Mouse (Mus musculus): Measurements from ENCODE around the gene Gm14137. TPM values are rescaled to one million over a fixed set of nuclear protein-coding genes. Genes with fewer than 3 reads are reported as not detected.

The Gm14137 gene
- polyA plus RNA-seq, 1 experiment from 2014 or later: 0.75 TPM

GRCm38 (mm10) chr2:119207961-119208343 is 33.6 kb downstream of the Gm14137 start:
- whole genome bisulfite sequencing: 26% methylated on average over 6 of the region's 6 CpGs
- no peak for DNase-seq (ENCODE audit: low spot score)
- peaks cover 28% of the 10 kb centered on the region for H3K36me3 ChIP-seq
- no peaks in the 10 kb centered on the region for H3K9me3 ChIP-seq
- H3K27ac ChIP-seq: peak overlapping the region; percentile 91
- H3K27me3 ChIP-seq (ENCODE audit: insufficient read depth, poor library complexity, severe bottlenecking): no peaks in the 10 kb centered on the region
- H3K4me3 ChIP-seq: peak overlapping the region; percentile 71
- H3K4me1 ChIP-seq (replicated peaks): peaks cover 28% of the 10 kb centered on the region

GRCm38 (mm10) chr2:119208344-119209175 is 34.3 kb downstream of the Gm14137 start, which contains the start of the genes Zfyve19 and Dnajc17:
Gene Zfyve19, plus strand, starts transcription at chr2:119208617.
Gene Dnajc17, minus strand, starts transcription at chr2:119208795.
- Histone ChIP-seq H3K27ac (peak within 1 kb of the TSS; percentile 91), H3K4me1 (replicated peaks) (peaks cover 24% of the 10 kb centered on the region), H3K27me3 (ENCODE audit: insufficient read depth, poor library complexity, severe bottlenecking) (no peaks in the 10 kb centered on the region), H3K36me3 (peaks cover 34% of the 10 kb centered on the region), H3K9me3 (no peaks in the 10 kb centered on the region), H3K4me3 (peak within 1 kb of the TSS; percentile 71)
- DNase-seq (ENCODE audit: low spot score): peak; percentile 96
- WGBS: under 1% methylated on average over 51 of the region's 51 CpGs

- H3K27ac ChIP-seq: peak overlapping the region; percentile 91
- H3K4me1 ChIP-seq (replicated peaks): peaks cover 20% of the 10 kb centered on the region
- 2% methylated on average over 13 of the region's 13 CpGs for WGBS
- peak overlapping the region; percentile 71 for H3K4me3 ChIP-seq
- peaks cover 40% of the 10 kb centered on the region for H3K36me3 ChIP-seq
- no peak for DNase-seq (ENCODE audit: low spot score)
- H3K27me3 ChIP-seq (ENCODE audit: insufficient read depth, poor library complexity, severe bottlenecking): no peaks in the 10 kb centered on the region
- H3K9me3 ChIP-seq: no peaks in the 10 kb centered on the region
Observed at GRCm38 (mm10) chr2:119209176-119209507, 34.8 kb downstream of the Gm14137 start.

Other genes with a start within 250 kb of the Gm14137 start
- 17.2 and 20.6 TPM in 2 replicates for gene Chst14, start 248.0 kb upstream of the Gm14137 start, polyA plus RNA-seq (2016; fragmentation: Nextera tagmentation; extraction: Ambion mirVana)
- 22.8 and 26.0 TPM in 2 replicates for gene Ccdc32, start 145.1 kb upstream of the Gm14137 start, polyA plus RNA-seq (2016; fragmentation: Nextera tagmentation; extraction: Ambion mirVana)
- 8.0 and 8.3 TPM in 2 replicates for gene Rpusd2, start 139.7 kb upstream of the Gm14137 start, polyA plus RNA-seq (2016; fragmentation: Nextera tagmentation; extraction: Ambion mirVana)
- gene Knl1, start 127.4 kb upstream of the Gm14137 start, polyA plus RNA-seq (2016; fragmentation: Nextera tagmentation; extraction: Ambion mirVana): 39.9 and 57.6 TPM in 2 replicates
- gene Rad51, start 61.7 kb upstream of the Gm14137 start, polyA plus RNA-seq (2016; fragmentation: Nextera tagmentation; extraction: Ambion mirVana): 61.6 and 87.3 TPM in 2 replicates
- gene Rmdn3, start 17.5 kb upstream of the Gm14137 start, polyA plus RNA-seq (2016; fragmentation: Nextera tagmentation; extraction: Ambion mirVana): 43.6 and 48.1 TPM in 2 replicates
- 3.3 and 6.1 TPM in 2 replicates for gene Gchfr, start 6.7 kb upstream of the Gm14137 start, polyA plus RNA-seq (2016; fragmentation: Nextera tagmentation; extraction: Ambion mirVana)
- 52.2 and 57.4 TPM in 2 replicates for gene Zfyve19, start 34.1 kb downstream of the Gm14137 start, polyA plus RNA-seq (2016; fragmentation: Nextera tagmentation; extraction: Ambion mirVana)
- 22.9 and 24.9 TPM in 2 replicates for gene Dnajc17, start 34.3 kb downstream of the Gm14137 start, polyA plus RNA-seq (2016; fragmentation: Nextera tagmentation; extraction: Ambion mirVana)
- gene Ppp1r14d, start 55.4 kb downstream of the Gm14137 start, polyA plus RNA-seq (2016; fragmentation: Nextera tagmentation; extraction: Ambion mirVana): not detected in 2 replicates
- gene Spint1, start 62.9 kb downstream of the Gm14137 start, polyA plus RNA-seq (2016; fragmentation: Nextera tagmentation; extraction: Ambion mirVana): 5.4 and 8.2 TPM in 2 replicates
- 1.2 and 3.8 TPM in 2 replicates for gene Rhov, start 96.8 kb downstream of the Gm14137 start, polyA plus RNA-seq (2016; fragmentation: Nextera tagmentation; extraction: Ambion mirVana)
- 23.1 and 26.7 TPM in 2 replicates for gene Vps18, start 114.2 kb downstream of the Gm14137 start, polyA plus RNA-seq (2016; fragmentation: Nextera tagmentation; extraction: Ambion mirVana)
- 4.7 and 5.8 TPM in 2 replicates for gene Dll4, start 151.3 kb downstream of the Gm14137 start, polyA plus RNA-seq (2016; fragmentation: Nextera tagmentation; extraction: Ambion mirVana)
- gene Chac1, start 176.7 kb downstream of the Gm14137 start, polyA plus RNA-seq (2016; fragmentation: Nextera tagmentation; extraction: Ambion mirVana): 0.67 and 0.81 TPM in 2 replicates

Data from hindbrain, embryonic 10.5 days (tissue).